Mouse (Mus musculus) gastrocnemius, postnatal 10 days (tissue): Measurements from ENCODE around the gene Krtap4-1. TPM values are rescaled to one million over a fixed set of nuclear protein-coding genes. Genes with fewer than 3 reads are reported as not detected.

Source experiments
- DNase-seq: peaks from one replicate; pipeline ENCODE4 v3.0.0; 2021; ENCODE audit warnings: mixed read lengths
- total RNA-seq, 2 experiments: library from RNA; stranded (reverse); gene quantifications; 2 replicates each; pipeline ENCODE4 v1.2.3; 2021

Krtap4-1 gene
- total RNA-seq, 2 experiments from 2014 or later = not detected

DNA sequence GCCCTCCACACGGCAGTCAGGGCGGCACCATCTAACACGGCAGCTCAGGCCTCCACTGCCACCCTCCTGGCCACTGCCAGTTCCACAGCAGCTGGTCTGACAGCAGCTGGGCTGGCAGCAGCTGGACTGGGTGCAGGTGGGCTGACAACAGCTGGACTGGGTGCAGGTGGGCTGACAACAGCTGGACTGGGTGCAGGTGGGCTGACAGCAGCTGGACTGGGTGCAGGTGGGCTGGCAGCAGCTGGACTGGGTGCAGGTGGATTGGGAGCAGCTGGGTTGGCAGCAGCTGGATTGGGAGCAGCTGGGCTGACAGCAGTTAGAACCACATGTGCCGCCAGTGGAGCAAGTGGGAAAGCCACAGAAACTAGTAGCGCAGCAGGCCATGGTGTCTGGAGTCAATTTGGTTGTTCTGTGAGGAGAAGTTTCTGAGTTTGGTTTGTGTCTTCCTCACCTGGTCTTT lies 44.8 kb downstream of the Krtap4-1 start, which contains the start of gene Krtap1-4:
Gene Krtap1-4 (minus strand): TSS at position 410 of the 460 bp plus-strand sequence.
- no peak for DNase-seq

DNA sequence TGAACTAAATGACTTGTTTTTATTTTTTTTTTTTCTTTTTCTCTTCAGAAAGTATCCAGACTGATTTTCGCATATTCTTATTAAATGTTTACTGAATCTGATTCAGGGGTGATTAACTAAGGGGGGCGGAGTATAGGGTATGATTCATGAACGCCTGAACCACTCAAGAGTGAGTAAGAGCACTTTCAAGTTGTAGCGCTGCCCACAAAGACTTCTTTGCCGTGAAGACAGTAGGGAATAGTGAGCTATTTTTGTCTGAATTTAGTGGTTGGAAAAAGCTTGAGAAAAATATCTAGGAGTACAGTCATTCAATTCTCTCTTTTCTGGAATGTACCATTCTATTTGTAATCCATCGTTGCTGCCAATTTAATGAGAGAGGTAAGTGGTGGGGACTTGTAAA lies 46.5 kb downstream of the Krtap4-1 start:
- no peak for DNase-seq

DNA sequence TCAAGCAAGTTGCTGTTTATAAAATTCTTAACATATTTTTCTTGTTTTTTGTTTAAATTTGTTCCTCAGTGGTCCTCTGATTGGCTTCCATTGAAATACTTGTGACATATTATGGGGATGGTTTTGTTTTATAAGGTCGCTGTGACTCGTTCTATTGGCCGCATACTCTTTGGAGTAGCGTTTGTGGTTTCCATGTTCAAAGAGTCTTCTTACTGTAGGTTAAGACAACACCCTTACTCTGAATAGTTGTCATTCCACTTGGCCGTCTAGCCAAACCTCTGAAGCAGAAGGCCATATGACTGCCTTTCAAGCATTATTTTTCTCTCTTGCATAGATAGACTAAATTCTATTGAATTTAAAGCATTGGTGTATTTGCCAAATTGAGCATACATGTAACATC lies 47.0 kb downstream of the Krtap4-1 start:
- no peak for DNase-seq

DNA sequence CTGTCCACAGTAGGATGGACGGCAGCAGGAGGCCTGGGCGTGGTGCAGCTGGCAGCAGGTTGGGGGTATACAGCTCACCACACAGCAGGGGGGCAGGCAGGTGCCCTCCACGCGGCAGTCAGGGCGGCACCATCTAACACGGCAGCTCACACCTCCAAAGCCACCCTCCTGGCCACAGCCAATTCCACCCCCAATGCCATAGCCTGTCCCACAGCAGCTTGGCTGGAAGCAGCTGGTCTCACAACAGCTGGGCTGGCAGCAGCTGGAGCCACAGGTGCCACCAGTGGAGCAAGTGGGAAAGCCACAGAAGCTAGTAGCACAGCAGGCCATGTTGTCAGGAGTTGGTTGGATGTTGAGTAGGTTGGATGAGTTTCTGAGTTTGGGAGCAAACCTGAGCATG lies 47.4 kb downstream of the Krtap4-1 start, which contains the start of gene Krtap1-5:
Gene Krtap1-5 (minus strand): TSS at position 381 of the 400 bp plus-strand sequence.
- DNase-seq = no peak

Other genes starting within 250 kb of the Krtap4-1 start
- 1 to 10 TPM; 5.6 to 6.6 TPM for gene Krt10, start 238.9 kb downstream of the Krtap4-1 start, total RNA-seq
- not detected for gene Krt12, start 206.0 kb downstream of the Krtap4-1 start, total RNA-seq
- gene Krt20, start 190.1 kb downstream of the Krtap4-1 start, total RNA-seq = under 1 TPM in 1 of 2 experiments, not detected in 1; 0.12 TPM
- under 1 TPM in 1 of 2 experiments, not detected in 1; 0.16 TPM for gene Krt23, start 135.1 kb downstream of the Krtap4-1 start, total RNA-seq
- not detected for gene Krt39, start 106.9 kb downstream of the Krtap4-1 start, total RNA-seq
- not detected for gene Krt40, start 85.1 kb downstream of the Krtap4-1 start, total RNA-seq
- gene Krtap3-3, start 77.4 kb downstream of the Krtap4-1 start, total RNA-seq = not detected
- not detected for gene Krtap3-2, start 71.4 kb downstream of the Krtap4-1 start, total RNA-seq
- not detected for gene Gm11939, start 68.8 kb downstream of the Krtap4-1 start, total RNA-seq
- not detected for gene Krtap3-1, start 61.6 kb downstream of the Krtap4-1 start, total RNA-seq
- not detected for gene Krtap1-5, start 47.2 kb downstream of the Krtap4-1 start, total RNA-seq
- gene Krtap1-4, start 44.6 kb downstream of the Krtap4-1 start, total RNA-seq = not detected
- gene Krtap1-3, start 36.9 kb downstream of the Krtap4-1 start, total RNA-seq = not detected
- gene Krtap9-3, start 30.1 kb downstream of the Krtap4-1 start, total RNA-seq = not detected
- not detected for gene Gm11938, start 24.9 kb downstream of the Krtap4-1 start, total RNA-seq
- not detected for gene Gm11937, start 18.0 kb downstream of the Krtap4-1 start, total RNA-seq
- not detected for gene Krtap2-4, start 13.4 kb downstream of the Krtap4-1 start, total RNA-seq
- gene Gm11562, start 7.8 kb downstream of the Krtap4-1 start, total RNA-seq = not detected
- gene Krtap4-2, start 6.8 kb upstream of the Krtap4-1 start, total RNA-seq = not detected
- not detected for gene Krtap4-7, start 15.9 kb upstream of the Krtap4-1 start, total RNA-seq
- gene Gm11555, start 22.0 kb upstream of the Krtap4-1 start, total RNA-seq = not detected
- not detected for gene Gm11563, start 30.7 kb upstream of the Krtap4-1 start, total RNA-seq
- gene Krtap4-6, start 37.7 kb upstream of the Krtap4-1 start, total RNA-seq = not detected
- not detected for gene Gm14190, start 62.5 kb upstream of the Krtap4-1 start, total RNA-seq
- gene Gm14180, start 106.1 kb upstream of the Krtap4-1 start, total RNA-seq = not detected
- gene Gm11595, start 144.7 kb upstream of the Krtap4-1 start, total RNA-seq = not detected
- not detected for gene Krtap4-8, start 152.5 kb upstream of the Krtap4-1 start, total RNA-seq
- under 1 TPM in 1 of 2 experiments, not detected in 1; 0.23 TPM for gene Krtap4-9, start 157.0 kb upstream of the Krtap4-1 start, total RNA-seq
- not detected for gene Gm11596, start 165.2 kb upstream of the Krtap4-1 start, total RNA-seq
- gene Gm11569, start 170.7 kb upstream of the Krtap4-1 start, total RNA-seq = not detected
- gene Gm11554, start 176.2 kb upstream of the Krtap4-1 start, total RNA-seq = not detected
- not detected for gene Krtap4-13, start 181.7 kb upstream of the Krtap4-1 start, total RNA-seq
- not detected for gene Gm11564, start 187.4 kb upstream of the Krtap4-1 start, total RNA-seq
- gene 2300003K06Rik, start 209.8 kb upstream of the Krtap4-1 start, total RNA-seq = not detected
- gene Krtap4-16, start 223.4 kb upstream of the Krtap4-1 start, total RNA-seq = not detected
- not detected for gene Gm11568, start 229.7 kb upstream of the Krtap4-1 start, total RNA-seq
- gene Gm11559, start 236.2 kb upstream of the Krtap4-1 start, total RNA-seq = not detected
- not detected for gene Krtap9-1, start 245.2 kb upstream of the Krtap4-1 start, total RNA-seq